Mouse (Mus musculus): ENCODE measurements around the gene Elac2. TPM values are rescaled to one million over a fixed set of nuclear protein-coding genes. Genes with fewer than 3 reads are reported as not detected.

Gene Elac2
- 42.6 and 44.3 TPM in 2 replicates for total RNA-seq (2017)

DNA sequence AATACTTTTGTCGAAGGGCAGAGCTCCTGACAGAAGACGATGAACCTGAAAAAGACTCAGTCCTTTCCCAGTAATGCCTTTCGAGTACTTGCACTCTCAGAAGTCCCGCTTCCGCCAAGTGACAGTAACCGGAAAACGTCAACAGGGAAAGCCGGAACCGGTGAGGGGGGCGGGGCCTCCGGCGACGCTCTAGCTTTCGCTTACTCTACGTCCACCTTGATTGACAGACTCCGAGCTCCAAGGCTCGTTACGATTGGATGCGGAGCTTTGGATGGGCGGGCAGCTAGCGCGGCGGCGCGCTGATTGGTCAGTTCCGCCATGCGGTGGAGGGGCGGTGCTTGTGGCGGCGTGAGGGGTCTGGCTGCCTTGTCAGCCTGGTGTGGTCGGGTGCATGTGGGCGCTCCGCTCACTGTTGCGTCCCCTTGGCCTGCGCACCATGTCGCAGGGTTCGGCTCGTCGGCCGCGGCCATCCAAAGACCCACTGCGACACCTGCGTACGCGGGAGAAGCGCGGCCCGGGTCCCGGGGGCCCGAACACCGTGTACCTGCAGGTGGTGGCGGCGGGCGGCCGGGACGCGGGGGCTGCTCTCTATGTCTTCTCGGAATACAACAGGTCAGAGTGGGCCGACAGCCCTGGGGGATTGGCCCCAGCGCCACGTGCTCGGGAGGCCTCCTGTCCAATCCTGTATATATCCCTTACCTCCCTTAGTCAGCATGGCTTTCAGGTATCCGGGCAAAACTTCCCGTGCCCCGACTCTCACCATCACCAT is at the start of gene Elac2:
Gene Elac2 (plus strand): TSS at position 319 of the 769 bp plus-strand sequence.
- peak; percentile 99 for ATAC-seq (replicated peaks; ENCODE audit: low read depth, poor library complexity, severe bottlenecking)

DNA sequence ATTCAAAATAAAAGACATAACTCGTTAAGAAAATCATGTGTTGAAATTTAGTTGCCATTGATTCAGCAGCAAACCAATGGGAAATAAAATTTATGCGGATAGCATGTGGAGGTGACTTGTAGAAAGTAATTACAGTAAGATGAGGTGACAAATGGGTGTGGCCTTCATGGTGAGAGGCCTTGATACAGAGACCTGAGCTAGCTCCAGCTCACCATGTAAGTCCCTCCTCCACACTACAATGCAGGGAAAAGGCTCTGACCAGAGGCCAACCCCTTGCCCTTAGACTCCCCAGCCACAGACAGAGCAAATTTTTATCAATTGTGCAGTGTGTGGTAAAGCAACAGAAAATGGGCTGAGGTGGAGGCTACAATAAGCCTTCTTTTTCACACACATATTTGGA is 49.7 kb upstream of the Elac2 start:
- no peak for ATAC-seq (replicated peaks; ENCODE audit: low read depth, poor library complexity, severe bottlenecking)

DNA sequence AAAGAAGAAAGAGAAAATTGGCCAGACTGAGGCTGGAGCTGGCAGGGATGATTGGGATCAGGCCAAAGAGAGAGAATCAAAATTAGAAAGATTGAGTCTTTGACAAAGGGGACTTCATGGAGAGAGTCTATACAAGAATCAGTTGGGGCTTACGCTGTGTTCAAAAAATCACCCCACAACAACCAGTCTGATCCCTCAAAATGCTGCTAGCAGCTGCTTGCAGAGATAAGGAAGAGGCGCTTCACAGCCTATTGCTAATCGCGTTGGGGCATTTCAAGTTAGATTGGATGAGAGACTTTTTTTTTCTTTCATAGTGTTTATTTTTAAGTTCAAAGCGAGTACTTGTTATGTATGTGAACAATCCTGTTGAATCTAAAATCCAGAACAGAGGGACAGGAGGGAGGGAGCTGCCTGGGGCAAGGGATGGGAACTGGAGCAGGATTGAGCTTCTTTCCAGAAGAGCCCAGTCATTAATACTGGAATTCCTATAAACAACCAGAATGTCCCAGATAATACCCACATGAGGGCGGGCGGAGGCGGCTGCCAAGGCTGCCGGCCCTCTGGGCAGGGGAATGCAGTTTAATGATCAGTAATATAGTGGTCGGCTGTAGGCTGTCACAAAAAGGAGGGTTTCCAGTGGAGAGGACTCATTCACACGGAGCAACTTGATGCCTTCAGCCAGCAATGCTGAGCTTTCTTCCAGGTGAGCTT is 47.6 kb upstream of the Elac2 start:
- ATAC-seq (replicated peaks; ENCODE audit: low read depth, poor library complexity, severe bottlenecking), result no peak

DNA sequence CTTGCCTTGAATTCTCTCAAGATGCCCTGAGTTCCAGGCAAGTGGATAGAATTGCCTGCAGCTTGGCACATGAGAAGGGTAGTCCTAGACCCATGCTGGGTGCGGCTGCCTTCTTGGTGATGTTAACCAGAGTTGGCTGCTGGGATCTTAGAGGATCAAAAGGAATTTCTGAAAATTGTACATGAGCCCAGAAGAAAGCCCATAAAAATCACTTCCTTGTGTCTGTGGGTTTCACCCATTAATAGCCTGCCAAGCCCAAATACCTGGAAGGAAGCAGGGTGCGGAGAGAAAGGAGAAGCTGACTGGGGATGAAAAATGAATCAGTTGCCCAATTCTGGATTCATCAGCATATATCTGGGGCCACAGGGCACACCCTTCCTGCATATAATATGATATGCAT is 41.6 kb upstream of the Elac2 start:
- no peak for ATAC-seq (replicated peaks; ENCODE audit: low read depth, poor library complexity, severe bottlenecking)

DNA sequence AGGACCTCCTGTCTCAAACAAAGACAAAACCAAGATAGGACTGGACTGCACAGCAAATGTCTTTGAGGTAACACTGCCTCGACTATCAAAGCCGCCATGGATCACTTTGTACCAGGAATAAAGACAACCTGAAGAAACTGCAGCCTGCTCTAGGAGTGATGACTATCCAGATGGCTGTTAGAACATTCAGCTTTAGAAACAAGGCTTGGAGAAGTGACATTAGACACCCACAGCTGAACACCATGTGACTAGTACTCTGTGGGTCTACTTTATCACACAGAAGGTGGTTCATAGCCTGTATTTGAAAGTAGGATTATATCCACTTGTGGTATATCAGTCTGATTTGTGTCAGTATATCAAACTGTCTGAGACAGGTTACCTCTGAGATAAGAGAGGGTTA is 37.6 kb upstream of the Elac2 start:
- no peak for ATAC-seq (replicated peaks; ENCODE audit: low read depth, poor library complexity, severe bottlenecking)

DNA sequence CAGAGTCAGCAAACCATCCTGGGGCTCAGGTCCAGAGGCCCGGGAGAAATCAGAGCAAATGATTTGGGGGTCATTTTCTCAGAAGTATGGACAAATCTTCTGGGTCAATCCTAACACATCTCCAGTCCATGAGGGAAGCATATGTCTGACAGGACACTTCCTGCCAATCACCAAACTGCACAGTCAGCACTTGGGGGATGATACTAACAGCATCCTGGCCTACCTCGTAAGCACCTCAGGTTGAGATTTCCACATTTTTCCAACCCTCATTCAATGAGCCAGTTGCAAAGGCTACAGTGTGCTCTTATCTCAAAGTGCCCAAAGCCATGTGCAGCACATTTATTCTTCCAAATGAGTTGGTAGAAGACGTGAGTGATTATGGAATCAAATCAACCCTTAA is 29.1 kb upstream of the Elac2 start:
- no peak for ATAC-seq (replicated peaks; ENCODE audit: low read depth, poor library complexity, severe bottlenecking)

DNA sequence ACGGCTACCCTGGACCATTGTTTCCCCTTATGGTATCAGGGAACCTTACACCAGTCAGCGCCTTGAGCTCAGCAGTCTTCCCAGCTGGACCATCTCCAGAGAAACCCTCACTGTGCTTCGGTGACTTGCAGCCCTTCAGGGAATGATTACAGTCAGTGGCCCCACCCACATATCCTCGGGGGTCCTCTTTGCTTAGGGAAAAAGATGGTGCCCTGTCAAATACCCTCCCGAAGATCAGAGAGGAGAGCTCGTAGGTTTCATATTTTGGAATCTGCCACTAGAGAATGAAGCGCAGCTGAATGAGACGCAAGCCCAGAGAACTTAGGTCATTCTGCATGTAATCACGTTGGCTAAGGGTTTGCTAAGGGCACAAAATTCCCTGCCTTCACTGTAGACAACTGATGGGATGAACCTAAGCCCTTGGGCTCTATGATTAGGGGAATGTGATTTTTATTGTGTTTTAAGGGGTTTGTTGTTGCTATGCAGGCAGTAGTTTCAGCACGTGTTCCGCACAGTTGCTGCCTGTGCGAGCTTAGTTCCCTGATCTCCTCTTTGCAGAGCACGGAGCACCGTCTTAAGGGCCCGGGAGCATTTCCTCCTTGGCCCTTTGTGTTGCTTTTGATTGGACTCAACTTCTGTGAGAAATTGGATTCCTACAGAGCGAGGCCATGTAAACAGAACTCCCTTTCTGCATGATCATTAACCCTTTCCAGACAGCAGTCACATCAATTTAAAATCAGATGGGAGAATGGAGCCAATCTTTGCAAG is 21.7 kb upstream of the Elac2 start:
- ATAC-seq (replicated peaks; ENCODE audit: low read depth, poor library complexity, severe bottlenecking), result no peak

DNA sequence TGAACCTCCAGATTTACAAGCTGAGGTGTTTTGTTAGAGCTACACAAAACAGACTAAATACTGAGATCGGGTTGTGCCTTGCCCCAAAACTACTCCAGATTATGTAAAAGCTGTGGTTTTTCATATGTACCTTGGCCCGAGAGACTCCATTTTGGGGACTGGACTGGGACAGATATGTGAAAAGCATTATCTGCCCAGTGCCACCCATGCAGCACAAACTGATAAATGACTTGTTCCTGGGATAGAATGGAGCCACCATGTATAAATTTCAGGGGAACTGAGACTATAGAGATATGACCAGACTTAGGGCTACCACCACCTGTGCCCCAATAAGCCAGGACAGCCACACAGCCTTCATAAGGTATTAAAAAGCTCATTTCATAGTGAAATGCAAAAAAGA is 16.2 kb upstream of the Elac2 start:
- ATAC-seq (replicated peaks; ENCODE audit: low read depth, poor library complexity, severe bottlenecking), result no peak

DNA sequence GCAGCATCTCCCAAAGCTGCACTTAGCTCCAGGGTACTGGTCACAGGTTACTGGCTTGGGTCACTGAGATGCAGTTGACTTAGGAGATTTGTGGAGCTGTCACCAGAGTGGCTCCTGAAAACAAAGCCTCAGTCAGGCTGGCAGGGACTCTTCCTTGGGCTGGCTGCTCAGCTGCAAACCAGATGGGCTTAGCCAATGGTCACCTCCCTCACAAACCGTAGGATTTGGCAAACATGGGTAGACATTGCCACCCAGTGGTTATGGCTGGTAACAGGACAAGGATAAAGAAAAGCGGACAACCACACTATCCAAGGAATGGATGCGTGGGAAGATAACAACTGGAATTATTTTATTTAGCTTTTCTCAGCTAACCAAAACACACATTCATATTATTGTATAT is 10.3 kb upstream of the Elac2 start:
- peak; percentile 94 for ATAC-seq (replicated peaks; ENCODE audit: low read depth, poor library complexity, severe bottlenecking)

DNA sequence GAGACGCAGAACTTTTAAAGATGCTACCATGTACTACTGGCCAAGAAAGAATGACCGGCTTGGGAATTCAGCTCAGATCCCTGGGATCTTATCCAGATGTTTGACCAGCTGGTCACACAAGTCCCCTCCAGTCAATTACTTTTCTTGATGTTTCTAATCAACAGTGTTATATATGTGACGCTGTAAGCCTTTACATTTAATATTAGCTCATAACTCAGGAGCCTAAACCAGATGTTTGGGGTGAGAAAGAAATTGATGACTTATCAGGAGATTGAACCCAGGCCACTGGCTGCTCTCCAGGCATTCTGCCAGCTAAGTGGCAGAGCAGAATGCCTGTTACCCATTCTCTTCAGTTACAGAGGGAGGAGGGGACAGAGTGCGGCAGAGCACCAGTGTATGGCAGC is 9.9 kb upstream of the Elac2 start:
- ATAC-seq (replicated peaks; ENCODE audit: low read depth, poor library complexity, severe bottlenecking), result no peak

DNA sequence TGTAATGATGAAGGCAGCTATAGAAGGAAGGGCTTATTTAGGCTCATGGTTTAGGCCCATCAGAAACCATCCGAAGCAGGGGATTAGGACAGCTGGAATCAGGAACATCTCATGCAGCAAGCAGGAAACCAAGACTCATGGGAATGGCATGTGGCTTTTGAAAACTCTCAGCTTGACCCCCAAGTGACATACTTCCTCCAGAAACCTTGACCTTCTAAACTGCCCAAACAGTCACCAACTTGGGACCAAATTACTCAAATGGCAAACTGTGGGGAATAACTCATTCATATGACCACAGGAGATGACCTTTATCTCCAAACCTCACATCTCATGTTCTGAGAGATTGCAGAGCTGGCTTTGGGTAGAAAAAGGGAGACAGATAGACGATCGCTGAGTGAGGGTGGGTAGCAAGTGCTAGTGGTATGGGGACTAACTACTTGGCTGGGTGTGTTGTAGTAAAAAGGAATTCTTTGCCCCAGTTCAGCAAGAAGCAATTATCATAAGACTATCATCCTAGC is 7.3 kb upstream of the Elac2 start:
- ATAC-seq (replicated peaks; ENCODE audit: low read depth, poor library complexity, severe bottlenecking), result no peak

DNA sequence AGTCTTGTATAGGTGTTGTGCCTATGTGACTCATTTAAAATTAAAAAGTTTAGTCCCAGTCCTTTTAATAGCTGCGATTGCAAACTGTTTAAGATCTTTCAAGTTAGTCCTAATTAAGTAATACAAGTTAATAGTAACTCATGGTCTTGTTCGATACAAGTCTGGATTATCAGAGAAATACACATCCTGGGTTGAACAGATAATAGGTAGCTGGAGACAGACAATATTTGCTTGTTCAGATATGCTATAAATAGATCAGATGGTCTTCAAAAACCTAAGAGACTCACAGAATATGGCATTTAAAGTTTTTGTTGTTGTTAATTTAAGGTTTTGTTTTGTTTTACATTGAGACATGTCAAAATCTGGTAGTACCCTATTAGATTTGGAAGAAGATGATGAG is 6.4 kb upstream of the Elac2 start:
- ATAC-seq (replicated peaks; ENCODE audit: low read depth, poor library complexity, severe bottlenecking), result no peak

DNA sequence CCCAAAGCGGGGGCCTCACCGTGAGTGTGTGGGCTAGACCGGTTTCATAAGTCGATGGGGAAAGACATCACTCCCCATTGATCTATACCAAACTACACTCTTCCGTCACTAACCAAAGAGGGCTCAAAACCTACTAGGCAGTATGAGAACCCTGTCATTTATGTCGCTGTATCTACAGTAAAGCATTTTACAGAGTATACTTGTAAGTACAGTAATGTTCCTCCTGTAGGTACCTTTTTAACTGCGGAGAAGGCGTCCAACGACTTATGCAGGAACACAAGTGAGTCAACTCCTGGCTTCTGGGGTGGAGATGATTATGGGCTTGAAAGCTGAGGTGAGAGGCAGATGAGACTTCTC is 629 bp downstream of the Elac2 start:
- no peak for ATAC-seq (replicated peaks; ENCODE audit: low read depth, poor library complexity, severe bottlenecking)

DNA sequence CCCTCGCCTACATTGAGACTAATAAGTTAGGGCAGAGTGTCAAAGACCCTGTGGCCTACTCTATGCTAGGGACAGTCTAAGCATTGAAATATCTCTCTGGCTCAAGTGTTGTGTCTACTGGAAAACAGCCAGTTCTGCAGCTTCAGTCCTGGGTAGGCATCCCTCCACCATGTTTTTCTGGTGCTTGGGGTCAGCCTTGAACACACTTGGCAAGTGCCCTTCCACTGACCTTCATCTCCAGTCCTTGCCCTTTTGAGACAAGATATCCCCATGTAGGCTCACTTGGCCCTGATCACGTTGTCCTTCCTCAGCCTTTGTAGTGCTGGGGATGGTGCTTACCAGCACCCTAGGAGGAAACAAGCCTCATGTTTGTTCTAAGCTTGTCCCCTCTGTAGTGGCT is 9.7 kb downstream of the Elac2 start:
- ATAC-seq (replicated peaks; ENCODE audit: low read depth, poor library complexity, severe bottlenecking), result no peak

DNA sequence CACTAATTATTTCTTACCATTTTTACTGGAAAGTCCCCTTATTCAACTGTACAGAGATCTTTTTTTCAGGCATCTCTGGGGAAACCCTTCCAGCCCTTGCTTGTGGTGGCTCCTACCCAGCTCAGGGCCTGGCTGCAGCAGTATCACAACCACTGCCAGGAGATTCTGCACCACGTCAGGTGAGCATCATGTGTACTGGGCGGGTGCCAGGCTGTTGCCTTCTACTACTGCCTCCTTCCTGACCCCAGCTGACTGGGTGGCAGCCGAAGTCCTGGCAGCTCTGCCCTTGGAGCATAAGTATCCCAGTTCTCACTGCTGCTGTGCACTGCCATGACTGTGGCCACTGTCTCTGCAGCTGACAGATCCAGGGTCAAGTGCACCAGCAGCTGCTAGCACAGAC is 19.6 kb downstream of the Elac2 start:
- no peak for ATAC-seq (replicated peaks; ENCODE audit: low read depth, poor library complexity, severe bottlenecking)

DNA sequence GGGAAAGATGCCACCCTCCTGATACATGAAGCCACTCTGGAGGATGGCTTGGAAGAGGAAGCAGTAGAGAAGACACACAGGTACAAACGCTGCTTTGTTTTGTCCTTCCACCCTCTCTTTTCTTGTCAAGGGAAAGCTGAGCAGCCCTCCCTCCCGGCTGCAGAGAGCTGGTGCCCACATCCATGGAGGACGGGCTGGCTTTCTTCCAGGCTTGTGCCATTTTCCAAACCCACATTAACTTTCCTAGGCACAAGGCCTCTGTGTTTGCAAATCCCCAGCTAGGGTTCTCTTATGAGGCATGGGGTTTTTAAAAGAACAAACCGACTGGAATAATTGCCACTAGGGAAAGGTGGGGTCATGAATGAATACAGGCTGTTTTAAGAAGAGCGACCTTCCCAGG is 20.8 kb downstream of the Elac2 start:
- ATAC-seq (replicated peaks; ENCODE audit: low read depth, poor library complexity, severe bottlenecking), result no peak

DNA sequence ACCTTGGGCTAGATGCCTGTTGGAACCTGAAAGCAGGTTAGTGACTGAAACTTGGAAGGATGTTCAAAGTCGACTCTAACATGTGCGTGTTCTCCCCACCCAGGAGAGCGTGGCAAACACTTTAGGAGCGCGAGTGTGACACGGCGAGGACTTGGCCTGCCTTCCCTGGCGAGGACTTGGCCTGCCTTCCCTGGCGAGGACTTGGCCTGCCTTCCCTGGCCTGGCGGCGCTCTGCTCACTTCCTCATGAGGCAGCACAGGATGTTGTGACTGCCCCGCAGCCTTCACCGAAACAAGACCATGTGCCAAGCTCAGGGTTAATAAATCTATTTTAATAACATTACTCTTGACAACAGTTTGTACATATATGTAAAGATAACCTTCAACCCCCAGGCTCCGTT is 22.9 kb downstream of the Elac2 start:
- ATAC-seq (replicated peaks; ENCODE audit: low read depth, poor library complexity, severe bottlenecking), result no peak

DNA sequence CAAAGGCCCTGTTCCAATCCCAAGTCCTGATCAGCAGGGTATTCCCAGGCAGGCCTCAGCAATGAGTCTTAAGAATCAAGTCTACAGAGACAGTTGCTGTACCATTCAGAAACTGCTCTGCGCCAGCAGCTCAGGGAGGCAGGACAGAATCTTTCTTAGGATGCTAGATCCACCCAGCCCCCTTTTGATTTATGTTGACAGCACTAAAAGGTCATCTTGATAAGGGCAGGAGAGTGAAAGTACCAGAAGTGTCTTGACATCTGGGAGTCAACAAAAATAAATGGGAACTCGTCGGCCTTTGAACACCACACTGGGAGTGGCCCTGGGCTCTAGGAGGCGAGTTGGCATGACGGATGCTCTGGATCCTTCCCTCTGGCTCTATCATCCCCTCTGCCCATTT is 24.8 kb downstream of the Elac2 start:
- ATAC-seq (replicated peaks; ENCODE audit: low read depth, poor library complexity, severe bottlenecking), result no peak

DNA sequence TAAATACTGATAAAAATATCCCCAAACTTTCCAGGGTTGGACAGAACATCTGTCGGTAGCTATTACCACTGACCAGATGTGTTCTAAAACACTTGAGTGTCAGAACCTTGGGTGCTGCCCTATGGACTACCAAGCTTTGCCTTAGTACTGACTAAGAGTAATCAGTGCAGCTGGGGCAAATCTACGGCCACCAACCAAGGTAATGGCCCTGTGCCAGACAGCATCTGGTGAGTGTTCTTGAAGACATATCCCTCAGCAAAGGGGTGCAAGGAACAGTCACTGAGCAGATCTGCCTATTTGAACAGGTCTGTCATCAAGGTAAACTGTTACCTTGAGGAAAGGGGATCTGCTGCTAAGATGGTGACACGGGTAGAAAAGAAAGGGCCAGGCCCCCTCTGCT is 26.0 kb downstream of the Elac2 start:
- ATAC-seq (replicated peaks; ENCODE audit: low read depth, poor library complexity, severe bottlenecking), result no peak

DNA sequence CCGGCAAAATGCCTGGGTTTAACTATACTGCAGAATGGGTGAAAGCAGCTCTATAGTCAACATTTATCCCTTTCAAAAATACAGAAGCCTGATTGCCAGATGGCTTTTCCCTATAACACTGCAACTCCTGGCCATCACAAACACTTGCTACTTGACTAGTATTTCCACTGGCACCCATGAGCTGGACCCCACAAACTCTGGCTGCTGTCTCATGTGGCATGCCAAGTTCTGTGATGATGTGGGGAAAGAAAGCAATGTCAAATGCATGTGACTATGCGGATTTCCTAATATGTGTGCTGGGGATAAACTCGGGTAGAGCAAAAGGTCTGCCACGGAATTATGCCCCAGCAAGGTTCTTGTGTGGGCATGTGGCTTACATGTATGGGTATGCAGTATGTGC is 27.2 kb downstream of the Elac2 start:
- no peak for ATAC-seq (replicated peaks; ENCODE audit: low read depth, poor library complexity, severe bottlenecking)

DNA sequence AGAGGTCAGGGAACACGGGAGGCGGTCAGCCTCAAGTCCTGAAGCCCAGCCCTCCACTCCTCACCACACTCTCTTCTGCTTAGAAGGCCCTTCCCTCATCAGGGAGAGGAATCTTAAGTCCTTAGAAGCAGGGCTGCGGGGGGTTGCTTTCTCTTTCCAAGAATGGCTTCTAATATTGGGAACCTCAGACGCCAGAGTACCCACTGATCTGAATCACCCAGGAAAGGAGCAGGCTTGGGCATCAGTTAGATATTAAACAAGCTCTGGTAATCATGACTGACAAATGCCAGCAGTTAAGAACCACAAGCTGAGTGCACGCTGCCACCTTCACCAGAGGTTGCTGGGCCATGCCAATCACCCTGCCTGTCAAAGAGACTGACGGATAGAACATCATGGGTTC is 35.1 kb downstream of the Elac2 start:
- ATAC-seq (replicated peaks; ENCODE audit: low read depth, poor library complexity, severe bottlenecking), result no peak
